Mouse (Mus musculus) E14TG2a.4 (cell line): ENCODE measurements at regions not wholly inside any gene's neighbourhood (a gene's known extent, or its start where the extent isn't known, plus 50 kb on each side); places are given as distances from the start of the nearest gene placed in this dataset.

ENCODE experiments used
- CTCF ChIP-seq: conservative IDR thresholded peaks from 2 replicates; pipeline ENCODE4 v1.5.1; 2014; ENCODE audit warnings: low read length
- NANOG ChIP-seq: IDR thresholded peaks from 2 replicates; pipeline ENCODE4 v1.6.1; 2014; ENCODE audit warnings: borderline replicate concordance, low read length, mixed read lengths
- POU5F1 ChIP-seq: IDR thresholded peaks from 2 replicates; pipeline ENCODE4 v1.6.1; 2014; ENCODE audit warnings: low read length, borderline replicate concordance

- TF ChIP-seq CTCF (no peak), NANOG (no peak), POU5F1 (no peak)
Measured at GRCm38 (mm10) chr2:50448117-50448516, 151.5 kb upstream of the Mmadhc start.
